Mouse (Mus musculus) heart, adult 2 months (tissue): ENCODE results near the gene Tstd2.

ENCODE experiments used
- CTCF ChIP-seq: fragments of 200-600 bp; IDR thresholded peaks from 2 replicates; pipeline ENCODE4 v1.8.1; 2022; ENCODE audit warnings: antibody characterized with exemption, mild to moderate bottlenecking, moderate library complexity
- POLR2A ChIP-seq: fragments of 200-500 bp; IDR thresholded peaks from 2 replicates; pipeline ENCODE4 v1.6.1; 2011; ENCODE audit warnings: mild to moderate bottlenecking, low read depth, low read length, control low read depth; ENCODE audit not compliant: insufficient read depth

- no peak for TF ChIP-seq CTCF
- TF ChIP-seq POLR2A: no peak
These were observed 8.4 kb upstream of the Tstd2 start for GRCm38 (mm10) chr4:46146881-46147280.
